Mouse (Mus musculus) MEL (cell line): ENCODE data around the gene Btg2. TPM values are rescaled to one million over a fixed set of nuclear protein-coding genes. Genes with fewer than 3 reads are reported as not detected.

Source experiments
- DNase-seq: peaks from one replicate; pipeline ENCODE4 v3.0.0; 2011; ENCODE audit warnings: low read depth, low spot score
- H3K27ac ChIP-seq: 2 replicates; pipeline ENCODE4 v1.5.1; 2012; ENCODE audit warnings: low read depth, mild to moderate bottlenecking, control low read depth, low read length, moderate library complexity; ENCODE audit not compliant: control insufficient read depth
- H3K27me3 ChIP-seq, 2 experiments: fragments of 150-350 bp in 1 of 2; sonication (generic) in 1 of 2; 2 replicates each; pipeline ENCODE4 v1.6.1; 2012; ENCODE audit warnings: low read length in 2 of 2, mild to moderate bottlenecking in 2 of 2, improper control_type of control experiment in 1 of 2, moderate library complexity in 1 of 2; ENCODE audit not compliant: insufficient read depth in 2 of 2, control insufficient read depth in 1 of 2
- H3K36me3 ChIP-seq, 2 experiments: 2 replicates each; pipeline ENCODE4 v1.6.1; 2012 to 2014; ENCODE audit warnings: low read length in 2 of 2, improper control_type of control experiment in 1 of 2, inconsistent platforms in 1 of 2, mild to moderate bottlenecking in 1 of 2; ENCODE audit not compliant: insufficient read depth in 2 of 2, control insufficient read depth in 1 of 2
- H3K4me1 ChIP-seq, 2 experiments: fragments of 150-350 bp in 1 of 2; sonication (generic) in 1 of 2; 2 replicates each; pipeline ENCODE4 v1.6.1; 2012; ENCODE audit warnings: low read length in 2 of 2, improper control_type of control experiment in 1 of 2, mild to moderate bottlenecking in 1 of 2; ENCODE audit not compliant: insufficient read depth in 2 of 2, control insufficient read depth in 1 of 2
- H3K4me3 ChIP-seq, 2 experiments: fragments of 150-350 bp in 1 of 2; sonication (generic) in 1 of 2; 2 replicates each; pipeline ENCODE4 v1.5.1; 2012; ENCODE audit warnings: low read depth in 2 of 2, low read length in 2 of 2, mild to moderate bottlenecking in 2 of 2, moderate library complexity in 2 of 2, control low read depth in 1 of 2, improper control_type of control experiment in 1 of 2; ENCODE audit not compliant: control insufficient read depth in 1 of 2, insufficient read depth in 1 of 2
- H3K79me2 ChIP-seq: 2 replicates; pipeline ENCODE4 v1.6.1; 2012; ENCODE audit warnings: mild to moderate bottlenecking, low read length, moderate library complexity; ENCODE audit not compliant: control insufficient read depth, poor library complexity, insufficient read depth
- H3K9ac ChIP-seq: 2 replicates; pipeline ENCODE4 v1.6.1; 2012; ENCODE audit warnings: low read depth, mild to moderate bottlenecking, control low read depth, low read length, moderate library complexity; ENCODE audit not compliant: control insufficient read depth, poor library complexity, severe bottlenecking
- H3K9me3 ChIP-seq: fragments of 150-350 bp; sonication (generic); replicated peaks from 2 replicates; pipeline ENCODE4 v1.6.1; 2012; ENCODE audit warnings: mild to moderate bottlenecking, low read length, improper control_type of control experiment, moderate library complexity; ENCODE audit not compliant: insufficient read depth
- BHLHE40 ChIP-seq: IDR thresholded peaks from 2 replicates; pipeline ENCODE4 v1.6.1; 2012; ENCODE audit warnings: low read depth, mild to moderate bottlenecking, inconsistent platforms, low read length, improper control_type of control experiment, borderline replicate concordance
- E2F4 ChIP-seq: IDR thresholded peaks from 2 replicates; pipeline ENCODE4 v1.6.1; 2011; ENCODE audit warnings: low read depth, low read length, improper control_type of control experiment, borderline replicate concordance
- ELF1 ChIP-seq: IDR thresholded peaks from 2 replicates; pipeline ENCODE4 v1.6.1; 2014; ENCODE audit warnings: low read depth, mild to moderate bottlenecking, inconsistent platforms, low read length, improper control_type of control experiment, moderate library complexity
- EP300 ChIP-seq, 2 experiments: IDR thresholded peaks; 2 replicates each; pipeline ENCODE4 v1.6.1; 2011; ENCODE audit warnings: improper control_type of control experiment in 2 of 2, low read length in 2 of 2, low read depth in 1 of 2, mild to moderate bottlenecking in 1 of 2
- GABPA ChIP-seq: IDR thresholded peaks from 2 replicates; pipeline ENCODE4 v1.6.1; 2012; ENCODE audit warnings: low read depth, mild to moderate bottlenecking, inconsistent platforms, low read length, improper control_type of control experiment, moderate library complexity
- HCFC1 ChIP-seq: IDR thresholded peaks from 2 replicates; pipeline ENCODE4 v1.6.1; 2012; ENCODE audit warnings: low read depth, mild to moderate bottlenecking, inconsistent platforms, low read length, improper control_type of control experiment, moderate library complexity
- JUND ChIP-seq: IDR thresholded peaks from 2 replicates; pipeline ENCODE4 v1.6.1; 2011; ENCODE audit warnings: low read depth, mild to moderate bottlenecking, improper control_type of control experiment, low read length
- KAT2A ChIP-seq: conservative IDR thresholded peaks from 2 replicates; pipeline ENCODE4 v1.6.1; 2012; ENCODE audit warnings: low read depth, low read length, improper control_type of control experiment, inconsistent platforms
- MAX ChIP-seq: IDR thresholded peaks from 2 replicates; pipeline ENCODE4 v1.6.1; 2011; ENCODE audit warnings: low read length, improper control_type of control experiment
- POLR2A ChIP-seq, 2 experiments: IDR thresholded peaks; 2 replicates each; pipeline ENCODE4 v1.6.1; 2011 to 2012; ENCODE audit warnings: low read length in 2 of 2, mild to moderate bottlenecking in 2 of 2, control low read depth in 1 of 2, improper control_type of control experiment in 1 of 2, low read depth in 1 of 2, moderate library complexity in 1 of 2; ENCODE audit not compliant: control insufficient read depth in 1 of 2, insufficient read depth in 1 of 2, poor library complexity in 1 of 2
- POLR2AphosphoS5 ChIP-seq: IDR thresholded peaks from 2 replicates; pipeline ENCODE4 v1.6.1; 2012; ENCODE audit warnings: low read depth, borderline replicate concordance, mild to moderate bottlenecking, inconsistent platforms, low read length, moderate library complexity, mixed read lengths
- RAD21 ChIP-seq: IDR thresholded peaks from 2 replicates; pipeline ENCODE4 v1.6.1; 2011; ENCODE audit warnings: mild to moderate bottlenecking, low read depth, low read length, improper control_type of control experiment
- TAL1 ChIP-seq: IDR thresholded peaks from 2 replicates; pipeline ENCODE4 v1.6.1; 2012; ENCODE audit warnings: mild to moderate bottlenecking, inconsistent platforms, low read length, moderate library complexity, mixed read lengths
- UBTF ChIP-seq: IDR thresholded peaks from 2 replicates; pipeline ENCODE4 v1.6.1; 2012; ENCODE audit warnings: low read depth, mild to moderate bottlenecking, inconsistent platforms, low read length, improper control_type of control experiment, moderate library complexity, borderline replicate concordance; ENCODE audit not compliant: insufficient read depth
- USF1 ChIP-seq: IDR thresholded peaks from 2 replicates; pipeline ENCODE4 v1.6.1; 2014; ENCODE audit warnings: low read depth, mild to moderate bottlenecking, inconsistent platforms, low read length, improper control_type of control experiment, moderate library complexity
- USF2 ChIP-seq, 2 experiments: IDR thresholded peaks; 2 replicates each; pipeline ENCODE4 v1.6.1; 2011 to 2012; ENCODE audit warnings: improper control_type of control experiment in 2 of 2, low read length in 2 of 2, borderline replicate concordance in 1 of 2, inconsistent platforms in 1 of 2, low read depth in 1 of 2, mild to moderate bottlenecking in 1 of 2; ENCODE audit not compliant: insufficient read depth in 1 of 2
- ZC3H11A ChIP-seq: IDR thresholded peaks from 2 replicates; pipeline ENCODE4 v1.6.1; 2012; ENCODE audit warnings: low read depth, mild to moderate bottlenecking, inconsistent platforms, low read length, improper control_type of control experiment
- ZKSCAN1 ChIP-seq: IDR thresholded peaks from 2 replicates; pipeline ENCODE4 v1.6.1; 2012; ENCODE audit warnings: low read depth, mild to moderate bottlenecking, inconsistent platforms, low read length, improper control_type of control experiment, moderate library complexity
- ZNF384 ChIP-seq: IDR thresholded peaks from 2 replicates; pipeline ENCODE4 v1.6.1; 2012; ENCODE audit warnings: low read depth, mild to moderate bottlenecking, inconsistent platforms, low read length, improper control_type of control experiment
- polyA plus RNA-seq, 2 experiments: library from polyadenylated mRNA; stranded (reverse) in 1 of 2; unstranded in 1 of 2; fragments of >175 nt in 1 of 2; fragments of >200 nt in 1 of 2; gene quantifications; 2 replicates each; pipeline versions ENCODE4 v1.2.1 to v1.2.4; 2012; ENCODE audit warnings: low replicate concordance in 2 of 2, low read depth in 1 of 2; ENCODE audit not compliant: insufficient read length in 2 of 2, insufficient read depth in 1 of 2, missing spikeins in 1 of 2
- total RNA-seq: library from RNA; depleted of rRNA; stranded (reverse); fragments of 300-350 nt; gene quantifications from 2 replicates; pipeline ENCODE4 v1.2.3, GENCODE M21; 2012

Btg2 gene
- total and polyA plus RNA-seq, 3 experiments, result 2.1 to 3.6 TPM; not detected in 1

DNA sequence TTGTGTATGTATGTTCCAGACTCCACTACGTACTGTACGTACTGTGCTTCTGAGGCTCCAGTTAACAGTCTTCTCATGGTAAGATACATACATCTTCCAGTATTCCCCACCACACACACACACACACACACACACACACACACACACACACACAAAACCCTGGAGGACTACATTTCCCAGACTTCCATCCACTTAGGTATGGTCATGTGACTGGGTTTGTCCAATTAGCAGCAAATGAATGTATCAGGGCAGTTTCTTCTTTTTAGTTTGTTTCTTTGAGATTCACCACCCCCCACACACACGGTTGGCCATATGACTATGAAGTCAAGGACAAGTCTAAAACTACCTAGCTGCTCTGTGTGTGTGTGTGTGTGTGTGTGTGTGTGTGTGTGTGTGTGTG is 31.1 kb upstream of the Btg2 start:
- Histone ChIP-seq H3K4me3 (no peak overlapping the region), H3K4me1 (peaks cover 0 to 5% of the 10 kb centered on the region in 2 experiments; a peak in 1 of 4 replicates), H3K36me3 (peaks cover 0 to 2% of the 10 kb centered on the region in 2 experiments; a peak in 2 of 4 replicates), H3K9me3 (no peaks in the 10 kb centered on the region), H3K27ac (no peak overlapping the region), H3K27me3 (peaks cover 6 to 11% of the 10 kb centered on the region in 2 experiments), H3K79me2 (no peaks in the 10 kb centered on the region), H3K9ac (no peak overlapping the region)
- peak; percentile 54 for DNase-seq
- TF ChIP-seq USF1 (peak; percentile 96), HCFC1 (peak; percentile 93), KAT2A (peak; percentile 58; the same call in 1 of the 2 replicates), JUND (no peak), BHLHE40 (no peak), MAX (peak; percentile 73), ZKSCAN1 (no peak), USF2 (IDR thresholded peaks at IDR 0.05; ENCODE audit: borderline replicate concordance in 1 of 2, insufficient read depth in 1 of 2, low read depth in 1 of 2, low read length in 2 of 2) (peak; percentile 60 to 87)

DNA sequence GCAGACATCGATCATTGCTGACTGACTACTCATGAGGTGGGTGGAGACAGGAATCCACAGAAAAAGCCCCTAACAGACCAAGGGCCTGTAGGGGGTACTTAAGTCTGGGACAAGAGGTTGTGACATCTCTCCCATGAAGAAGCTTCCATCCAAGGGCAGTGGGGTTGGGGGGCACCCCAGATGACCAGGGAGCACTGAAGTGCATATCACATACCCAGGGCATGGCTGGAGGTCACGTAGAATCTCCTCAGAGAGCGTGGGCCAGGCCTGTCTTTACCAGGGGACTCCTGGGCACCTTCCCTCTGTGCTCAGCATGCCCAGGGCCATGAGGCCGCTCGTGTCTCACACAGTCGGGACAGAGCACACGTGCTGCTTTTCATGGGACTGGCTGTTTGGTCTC is 28.9 kb upstream of the Btg2 start:
- no peak overlapping the region for H3K9ac ChIP-seq
- no peak overlapping the region for H3K4me3 ChIP-seq
- H3K27me3 ChIP-seq, result peaks cover 3 to 6% of the 10 kb centered on the region in 2 experiments
- no peaks in the 10 kb centered on the region for H3K79me2 ChIP-seq
- TF ChIP-seq POLR2AphosphoS5 (no peak), BHLHE40 (no peak), ZKSCAN1 (no peak), ELF1 (no peak), KAT2A (no peak), POLR2A (IDR thresholded peaks at IDR 0.05; ENCODE audit: control insufficient read depth in 1 of 2, insufficient read depth in 1 of 2, low read depth in 1 of 2, low read length in 2 of 2, poor library complexity in 1 of 2) (no peak), UBTF (no peak), E2F4 (no peak), ZNF384 (no peak), ZC3H11A (no peak), GABPA (no peak), EP300 (IDR thresholded peaks at IDR 0.05; ENCODE audit: low read depth in 1 of 2, low read length in 2 of 2) (no peak), HCFC1 (no peak), RAD21 (no peak), TAL1 (no peak)
- peaks cover 0 to 2% of the 10 kb centered on the region in 2 experiments; a peak in 2 of 4 replicates for H3K36me3 ChIP-seq
- H3K27ac ChIP-seq, result no peak overlapping the region
- H3K4me1 ChIP-seq, result peaks cover 0 to 5% of the 10 kb centered on the region in 2 experiments; a peak in 1 of 4 replicates
- no peaks in the 10 kb centered on the region for H3K9me3 ChIP-seq
- DNase-seq, result no peak
